Mouse (Mus musculus) G1E (cell line): ENCODE results near the gene Mknk2. TPM values are rescaled to one million over a fixed set of nuclear protein-coding genes. Genes with fewer than 3 reads are reported as not detected.

Experiments
- ATAC-seq: 2 replicates; pipeline ENCODE4 v1.8.0; 2016; ENCODE audit warnings: mild to moderate bottlenecking; ENCODE audit not compliant: insufficient number of reproducible peaks, poor library complexity, low FRiP score, severe bottlenecking; ENCODE audit errors: extremely low read depth
- DNase-seq: peaks from one replicate; pipeline ENCODE4 v3.0.0; 2012; ENCODE audit warnings: low spot score
- H3K27me3 ChIP-seq: 2 replicates; pipeline ENCODE4 v1.6.1; 2012; ENCODE audit warnings: mild to moderate bottlenecking, low read length, inconsistent platforms; ENCODE audit not compliant: insufficient read depth
- H3K36me3 ChIP-seq: replicated peaks from 2 replicates; pipeline ENCODE3; 2012; ENCODE audit warnings: mild to moderate bottlenecking, inconsistent platforms
- H3K4me1 ChIP-seq: 2 replicates; pipeline ENCODE4 v1.6.1; 2012; ENCODE audit warnings: low read depth, low read length, inconsistent platforms, mixed read lengths; ENCODE audit not compliant: insufficient read depth
- H3K4me3 ChIP-seq: 2 replicates; pipeline ENCODE4 v1.5.1; 2012; ENCODE audit warnings: low read depth, mild to moderate bottlenecking, inconsistent platforms, low read length, moderate library complexity, mixed read lengths
- H3K9me3 ChIP-seq: replicated peaks from 2 replicates; pipeline ENCODE4 v1.6.1; 2012; ENCODE audit warnings: inconsistent platforms
- CTCF ChIP-seq: IDR thresholded peaks from 2 replicates; pipeline ENCODE4 v1.5.1; 2012; ENCODE audit warnings: low read depth, low read length, inconsistent platforms, mixed read lengths
- GATA1 ChIP-seq: IDR thresholded peaks from 2 replicates; pipeline ENCODE4 v1.6.1; 2012; ENCODE audit warnings: borderline replicate concordance, low read length, inconsistent platforms, mixed read lengths
- GATA2 ChIP-seq: IDR thresholded peaks from 2 replicates; pipeline ENCODE4 v1.6.1; 2012; ENCODE audit warnings: low read depth, low read length, inconsistent platforms, borderline replicate concordance
- POLR2AphosphoS5 ChIP-seq: IDR thresholded peaks from 2 replicates; pipeline ENCODE4 v1.6.1; 2012; ENCODE audit warnings: low read depth, low read length, inconsistent platforms; ENCODE audit not compliant: insufficient replicate concordance
- TAL1 ChIP-seq: conservative IDR thresholded peaks from 2 replicates; pipeline ENCODE4 v1.6.1; 2012; ENCODE audit warnings: low read depth, low read length, inconsistent platforms, mixed read lengths
- polyA plus RNA-seq: library from polyadenylated mRNA; stranded (reverse); fragments of >175 nt; gene quantifications from 2 replicates; pipeline ENCODE4 v1.2.3, GENCODE M21; 2012
- total RNA-seq, 2 experiments: library from RNA; stranded (forward) in 1 of 2; stranded (reverse) in 1 of 2; fragments of 200-1000 nt in 1 of 2; fragments of >200 nt in 1 of 2; fragmentation: Nextera tagmentation in 1 of 2; gene quantifications; 2 replicates each; pipeline ENCODE4 v1.2.3; 2014 to 2017

Mknk2 gene
- total and polyA plus RNA-seq, 3 experiments = 70.4 to 455 (median 140) TPM

DNA sequence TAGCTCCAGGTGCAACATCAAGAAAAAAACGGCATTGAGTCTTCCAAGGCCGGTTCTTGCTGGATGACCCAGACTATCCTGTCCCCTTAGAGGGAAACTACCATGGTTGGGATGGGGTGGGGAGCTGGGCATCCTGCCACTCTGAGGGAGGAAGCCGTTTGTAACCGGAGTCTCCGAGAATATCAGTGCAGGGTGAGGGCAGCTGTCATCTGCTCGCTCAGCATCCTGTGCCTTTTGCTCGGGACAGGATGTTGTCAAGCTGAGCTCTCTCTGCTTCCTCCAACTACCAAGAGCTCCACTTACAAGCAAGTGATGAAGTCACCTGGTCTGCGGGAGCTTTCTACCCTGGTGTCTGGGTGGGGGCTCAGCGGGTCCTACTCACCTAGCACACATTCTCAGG lies 59.7 kb downstream of the Mknk2 start:
- TF ChIP-seq TAL1 (no peak), CTCF (no peak), GATA2 (no peak), POLR2AphosphoS5 (no peak), GATA1 (no peak)
- no peaks in the 10 kb centered on the region for H3K27me3 ChIP-seq
- peaks cover 26% of the 10 kb centered on the region for H3K4me1 ChIP-seq
- H3K9me3 ChIP-seq = no peaks in the 10 kb centered on the region
- no peak overlapping the region for H3K4me3 ChIP-seq
- ATAC-seq = no peak
- DNase-seq = no peak
- peaks cover 60% of the 10 kb centered on the region for H3K36me3 ChIP-seq

Other genes with a start within 250 kb of the Mknk2 start
Only the 20 nearest of the 26 such genes appear.
- not detected in 2 replicates for gene Atp8b3, start 139.0 kb downstream of the Mknk2 start, total RNA-seq (2014; fragmentation: Nextera tagmentation)
- gene Atp8b3, start 139.0 kb downstream of the Mknk2 start, total RNA-seq (2017) = 0.05 and 0.06 TPM in 2 replicates
- gene Atp8b3, start 139.0 kb downstream of the Mknk2 start, polyA plus RNA-seq = 0.02 TPM in 1 of 2 replicates, not detected in the other
- gene Rexo1, start 116.6 kb downstream of the Mknk2 start, total RNA-seq (2014; fragmentation: Nextera tagmentation) = 62.1 and 68.3 TPM in 2 replicates
- 10.9 and 14.3 TPM in 2 replicates for gene Rexo1, start 116.6 kb downstream of the Mknk2 start, total RNA-seq (2017)
- 148 and 173 TPM in 2 replicates for gene Rexo1, start 116.6 kb downstream of the Mknk2 start, polyA plus RNA-seq
- 10.8 and 14.0 TPM in 2 replicates for gene Klf16, start 100.8 kb downstream of the Mknk2 start, total RNA-seq (2014; fragmentation: Nextera tagmentation)
- gene Klf16, start 100.8 kb downstream of the Mknk2 start, total RNA-seq (2017) = 6.1 and 8.1 TPM in 2 replicates
- gene Klf16, start 100.8 kb downstream of the Mknk2 start, polyA plus RNA-seq = 105 and 141 TPM in 2 replicates
- 12.4 and 14.6 TPM in 2 replicates for gene Abhd17a, start 87.8 kb downstream of the Mknk2 start, total RNA-seq (2014; fragmentation: Nextera tagmentation)
- 37.8 and 44.0 TPM in 2 replicates for gene Abhd17a, start 87.8 kb downstream of the Mknk2 start, total RNA-seq (2017)
- gene Abhd17a, start 87.8 kb downstream of the Mknk2 start, polyA plus RNA-seq = 574 and 928 TPM in 2 replicates
- gene Scamp4, start 75.2 kb downstream of the Mknk2 start, total RNA-seq (2014; fragmentation: Nextera tagmentation) = 37.5 and 39.4 TPM in 2 replicates
- gene Scamp4, start 75.2 kb downstream of the Mknk2 start, total RNA-seq (2017) = 12.7 and 12.9 TPM in 2 replicates
- 72.8 and 87.0 TPM in 2 replicates for gene Scamp4, start 75.2 kb downstream of the Mknk2 start, polyA plus RNA-seq
- not detected in 2 replicates for gene Adat3, start 75.2 kb downstream of the Mknk2 start, total RNA-seq (2014; fragmentation: Nextera tagmentation)
- gene Adat3, start 75.2 kb downstream of the Mknk2 start, total RNA-seq (2017) = 1.2 and 1.6 TPM in 2 replicates
- 19.4 and 23.5 TPM in 2 replicates for gene Adat3, start 75.2 kb downstream of the Mknk2 start, polyA plus RNA-seq
- 1.1 and 2.2 TPM in 2 replicates for gene Gm49322, start 72.1 kb downstream of the Mknk2 start, total RNA-seq (2014; fragmentation: Nextera tagmentation)
- 0.82 and 1.2 TPM in 2 replicates for gene Gm49322, start 72.1 kb downstream of the Mknk2 start, total RNA-seq (2017)
- gene Gm49322, start 72.1 kb downstream of the Mknk2 start, polyA plus RNA-seq = 2.4 and 2.8 TPM in 2 replicates
- gene Csnk1g2, start 55.3 kb downstream of the Mknk2 start, total RNA-seq (2014; fragmentation: Nextera tagmentation) = 91.3 and 110 TPM in 2 replicates
- gene Csnk1g2, start 55.3 kb downstream of the Mknk2 start, total RNA-seq (2017) = 189 and 193 TPM in 2 replicates
- gene Csnk1g2, start 55.3 kb downstream of the Mknk2 start, polyA plus RNA-seq = 470 and 513 TPM in 2 replicates
- gene Btbd2, start 21.0 kb downstream of the Mknk2 start, total RNA-seq (2014; fragmentation: Nextera tagmentation) = 11.1 and 19.7 TPM in 2 replicates
- 17.9 and 19.2 TPM in 2 replicates for gene Btbd2, start 21.0 kb downstream of the Mknk2 start, total RNA-seq (2017)
- gene Btbd2, start 21.0 kb downstream of the Mknk2 start, polyA plus RNA-seq = 96.3 and 102 TPM in 2 replicates
- 44.4 and 52.8 TPM in 2 replicates for gene Mob3a, start 23.9 kb upstream of the Mknk2 start, total RNA-seq (2014; fragmentation: Nextera tagmentation)
- gene Mob3a, start 23.9 kb upstream of the Mknk2 start, total RNA-seq (2017) = 53.8 and 61.8 TPM in 2 replicates
- 45.8 and 54.2 TPM in 2 replicates for gene Mob3a, start 23.9 kb upstream of the Mknk2 start, polyA plus RNA-seq
- gene Izumo4, start 24.1 kb upstream of the Mknk2 start, total RNA-seq (2014; fragmentation: Nextera tagmentation) = 2.3 and 7.4 TPM in 2 replicates
- gene Izumo4, start 24.1 kb upstream of the Mknk2 start, total RNA-seq (2017) = 5.9 and 10.3 TPM in 2 replicates
- 7.5 and 8.2 TPM in 2 replicates for gene Izumo4, start 24.1 kb upstream of the Mknk2 start, polyA plus RNA-seq
- 121 and 133 TPM in 2 replicates for gene Ap3d1, start 64.2 kb upstream of the Mknk2 start, total RNA-seq (2014; fragmentation: Nextera tagmentation)
- 72.3 and 88.3 TPM in 2 replicates for gene Ap3d1, start 64.2 kb upstream of the Mknk2 start, total RNA-seq (2017)
- gene Ap3d1, start 64.2 kb upstream of the Mknk2 start, polyA plus RNA-seq = 37.4 and 39.4 TPM in 2 replicates
- gene Dot1l, start 77.1 kb upstream of the Mknk2 start, total RNA-seq (2014; fragmentation: Nextera tagmentation) = 95.3 and 105 TPM in 2 replicates
- 8.7 and 9.0 TPM in 2 replicates for gene Dot1l, start 77.1 kb upstream of the Mknk2 start, total RNA-seq (2017)
- gene Dot1l, start 77.1 kb upstream of the Mknk2 start, polyA plus RNA-seq = 118 and 121 TPM in 2 replicates
- 142 and 172 TPM in 2 replicates for gene Sf3a2, start 120.1 kb upstream of the Mknk2 start, total RNA-seq (2014; fragmentation: Nextera tagmentation)
- 8.7 and 9.9 TPM in 2 replicates for gene Sf3a2, start 120.1 kb upstream of the Mknk2 start, total RNA-seq (2017)
- 652 and 920 TPM in 2 replicates for gene Sf3a2, start 120.1 kb upstream of the Mknk2 start, polyA plus RNA-seq
- 122 and 192 TPM in 2 replicates for gene Plekhj1, start 120.5 kb upstream of the Mknk2 start, total RNA-seq (2014; fragmentation: Nextera tagmentation)
- gene Plekhj1, start 120.5 kb upstream of the Mknk2 start, total RNA-seq (2017) = 58.1 and 68.0 TPM in 2 replicates
- 285 and 325 TPM in 2 replicates for gene Plekhj1, start 120.5 kb upstream of the Mknk2 start, polyA plus RNA-seq
- gene Amh, start 127.1 kb upstream of the Mknk2 start, total RNA-seq (2014; fragmentation: Nextera tagmentation) = 1.7 and 1.8 TPM in 2 replicates
- gene Amh, start 127.1 kb upstream of the Mknk2 start, total RNA-seq (2017) = 0.17 and 0.27 TPM in 2 replicates
- gene Amh, start 127.1 kb upstream of the Mknk2 start, polyA plus RNA-seq = 1.6 and 1.8 TPM in 2 replicates
- not detected in 2 replicates for gene Jsrp1, start 135.4 kb upstream of the Mknk2 start, total RNA-seq (2014; fragmentation: Nextera tagmentation)
- not detected in 2 replicates for gene Jsrp1, start 135.4 kb upstream of the Mknk2 start, total RNA-seq (2017)
- gene Jsrp1, start 135.4 kb upstream of the Mknk2 start, polyA plus RNA-seq = 0.07 and 0.09 TPM in 2 replicates
- 310 and 444 TPM in 2 replicates for gene Oaz1, start 148.5 kb upstream of the Mknk2 start, total RNA-seq (2014; fragmentation: Nextera tagmentation)
- gene Oaz1, start 148.5 kb upstream of the Mknk2 start, total RNA-seq (2017) = 228 and 347 TPM in 2 replicates
- 1,655 and 2,091 TPM in 2 replicates for gene Oaz1, start 148.5 kb upstream of the Mknk2 start, polyA plus RNA-seq
- gene Lingo3, start 165.9 kb upstream of the Mknk2 start, total RNA-seq (2014; fragmentation: Nextera tagmentation) = not detected in 2 replicates
- 0.05 and 0.06 TPM in 2 replicates for gene Lingo3, start 165.9 kb upstream of the Mknk2 start, total RNA-seq (2017)
- not detected in 2 replicates for gene Lingo3, start 165.9 kb upstream of the Mknk2 start, polyA plus RNA-seq
- gene Lsm7, start 177.1 kb upstream of the Mknk2 start, total RNA-seq (2014; fragmentation: Nextera tagmentation) = 51.2 and 53.5 TPM in 2 replicates
- gene Lsm7, start 177.1 kb upstream of the Mknk2 start, total RNA-seq (2017) = 282 and 373 TPM in 2 replicates
- 226 and 269 TPM in 2 replicates for gene Lsm7, start 177.1 kb upstream of the Mknk2 start, polyA plus RNA-seq